Mouse (Mus musculus) stomach, postnatal 0 days (tissue): Measurements from ENCODE around the gene Il16. TPM values are rescaled to one million over a fixed set of nuclear protein-coding genes. Genes with fewer than 3 reads are reported as not detected.

ENCODE experiments used
- ATAC-seq: fragments of 200-750 bp; cut with Nextera tagmentation; 2 replicates; pipeline ENCODE4 v1.8.0; 2017; ENCODE audit not compliant: low FRiP score, low TSS enrichment
- DNase-seq: peaks from one replicate; pipeline ENCODE4 v3.0.0-alpha.2; 2016; ENCODE audit warnings: low spot score
- H3K27ac ChIP-seq: fragments of 300-500 bp; sonication (generic); replicated peaks from 2 replicates; pipeline ENCODE4 v1.5.1; 2014; ENCODE audit warnings: mild to moderate bottlenecking, control low read depth
- H3K27me3 ChIP-seq: fragments of 300-500 bp; sonication (generic); 2 replicates; pipeline ENCODE4 v1.6.1; 2014; ENCODE audit warnings: low read length; ENCODE audit not compliant: control insufficient read depth, insufficient read depth
- H3K36me3 ChIP-seq: fragments of 300-500 bp; sonication (generic); 2 replicates; pipeline ENCODE4 v1.6.1; 2014; ENCODE audit warnings: low read length, mixed read lengths; ENCODE audit not compliant: control insufficient read depth, insufficient read depth
- H3K4me1 ChIP-seq: fragments of 300-500 bp; sonication (generic); replicated peaks from 2 replicates; pipeline ENCODE4 v1.6.1; 2014; ENCODE audit warnings: antibody characterized with exemption; ENCODE audit not compliant: control insufficient read depth, insufficient read depth
- H3K4me2 ChIP-seq: fragments of 300-500 bp; sonication (generic); replicated peaks from 2 replicates; pipeline ENCODE4 v1.6.1; 2014; ENCODE audit warnings: low read depth, mild to moderate bottlenecking, control low read depth, moderate library complexity
- H3K4me3 ChIP-seq: fragments of 300-500 bp; sonication (generic); 2 replicates; pipeline ENCODE4 v1.5.1; 2014; ENCODE audit warnings: low read depth, low read length, control low read depth
- H3K9ac ChIP-seq: fragments of 300-500 bp; sonication (generic); 2 replicates; pipeline ENCODE4 v1.6.1; 2014; ENCODE audit warnings: mild to moderate bottlenecking, low read length, control low read depth, mixed read lengths
- H3K9me3 ChIP-seq: fragments of 300-500 bp; sonication (generic); 2 replicates; pipeline ENCODE4 v1.6.1; 2016; ENCODE audit warnings: low read length; ENCODE audit not compliant: control insufficient read depth
- CTCF ChIP-seq: IDR thresholded peaks from 2 replicates; pipeline ENCODE4 v1.5.1; 2016; ENCODE audit warnings: antibody characterized with exemption, low read depth, mild to moderate bottlenecking, moderate library complexity
- EP300 ChIP-seq: optimal IDR thresholded peaks from 2 replicates; pipeline ENCODE3; 2016; ENCODE audit warnings: antibody characterized with exemption
- WGBS: fragments of 180-500 bp; shearing (Covaris S2); extraction: QIAGEN DNeasy Blood & Tissue Kit; methylation state at CpG from one replicate; pipeline ENCODE4 v1.1.7; 2014; 5-methylcytosine and 5-hydroxymethylcytosine counted together
- polyA plus RNA-seq: library from polyadenylated mRNA; unstranded; fragments of >200 nt; fragmentation: Nextera tagmentation; extraction: Ambion mirVana; gene quantifications from 2 replicates; pipeline ENCODE4 v1.2.1, GENCODE M21; 2015

Il16 gene
- polyA plus RNA-seq, 1 experiment from 2014 or later = 2.8 TPM

DNA sequence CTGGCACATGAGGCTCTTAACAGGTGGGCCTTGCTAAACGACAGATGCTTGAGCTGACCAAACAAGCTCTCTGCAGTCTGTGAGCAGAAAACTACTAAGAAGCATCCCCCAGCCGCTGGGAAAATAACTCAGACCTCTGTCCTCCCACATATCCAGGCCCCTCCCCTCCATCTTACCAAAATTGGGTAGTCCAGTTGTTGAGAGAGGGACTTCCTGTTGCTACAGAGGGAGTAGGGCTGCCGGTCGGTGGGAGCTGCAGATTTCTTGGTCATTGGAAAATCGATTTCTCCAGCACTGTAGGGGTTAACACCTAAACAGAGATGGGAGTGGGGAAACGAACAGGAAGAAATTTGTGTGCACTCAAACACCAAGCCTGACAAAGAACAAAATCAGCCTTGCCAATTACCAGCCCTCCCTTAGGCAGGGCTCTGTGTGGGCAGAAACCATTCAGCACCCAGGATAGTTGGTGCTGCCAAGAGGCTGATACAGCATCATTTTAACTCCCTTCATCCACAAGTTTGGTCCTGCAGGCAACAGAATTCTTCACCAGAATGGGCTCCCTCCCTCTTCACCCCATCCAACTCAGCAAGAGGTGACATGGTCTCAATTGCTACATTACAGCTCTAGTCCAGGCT is 62.8 kb downstream of the Il16 start:
- Histone ChIP-seq H3K9ac (no peak overlapping the region), H3K27me3 (no peaks in the 10 kb centered on the region), H3K4me2 (no peak overlapping the region), H3K36me3 (no peaks in the 10 kb centered on the region), H3K9me3 (no peaks in the 10 kb centered on the region), H3K4me3 (no peak overlapping the region), H3K4me1 (no peaks in the 10 kb centered on the region), H3K27ac (no peak overlapping the region)
- DNase-seq (no peak), ATAC-seq (no peak)
- no peak for TF ChIP-seq CTCF
- TF ChIP-seq EP300 = no peak
- WGBS = 25% methylated on average over 6 of the region's 6 CpGs

DNA sequence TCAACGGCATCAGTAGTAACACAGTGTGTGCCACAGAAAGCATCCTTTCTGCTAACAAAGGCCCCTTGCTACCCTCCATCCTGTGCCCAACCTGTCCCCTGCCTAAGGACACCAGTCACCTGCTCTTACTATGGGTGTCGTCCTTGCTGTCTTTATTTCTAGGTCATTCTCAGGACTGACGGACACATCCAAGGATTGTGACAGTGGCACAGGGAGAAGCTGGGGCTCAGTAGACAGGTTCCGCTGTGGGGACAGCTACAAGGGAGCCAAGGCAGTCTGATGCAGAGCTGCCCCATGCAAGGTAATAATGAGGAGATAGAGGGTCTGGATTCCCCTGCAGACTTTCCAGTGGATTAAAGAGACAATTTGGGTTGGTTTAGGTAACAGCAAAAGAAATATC is 67.0 kb downstream of the Il16 start:
- no peak overlapping the region for H3K4me3 ChIP-seq
- H3K9me3 ChIP-seq = no peaks in the 10 kb centered on the region
- no peaks in the 10 kb centered on the region for H3K27me3 ChIP-seq
- DNase-seq (no peak), ATAC-seq (no peak)
- H3K36me3 ChIP-seq = no peaks in the 10 kb centered on the region
- no peak overlapping the region for H3K9ac ChIP-seq
- no peak for TF ChIP-seq EP300
- no peak for TF ChIP-seq CTCF
- H3K4me2 ChIP-seq = no peak overlapping the region
- 83% methylated on average over 4 of the region's 4 CpGs for WGBS
- no peak overlapping the region for H3K27ac ChIP-seq
- H3K4me1 ChIP-seq = no peaks in the 10 kb centered on the region

DNA sequence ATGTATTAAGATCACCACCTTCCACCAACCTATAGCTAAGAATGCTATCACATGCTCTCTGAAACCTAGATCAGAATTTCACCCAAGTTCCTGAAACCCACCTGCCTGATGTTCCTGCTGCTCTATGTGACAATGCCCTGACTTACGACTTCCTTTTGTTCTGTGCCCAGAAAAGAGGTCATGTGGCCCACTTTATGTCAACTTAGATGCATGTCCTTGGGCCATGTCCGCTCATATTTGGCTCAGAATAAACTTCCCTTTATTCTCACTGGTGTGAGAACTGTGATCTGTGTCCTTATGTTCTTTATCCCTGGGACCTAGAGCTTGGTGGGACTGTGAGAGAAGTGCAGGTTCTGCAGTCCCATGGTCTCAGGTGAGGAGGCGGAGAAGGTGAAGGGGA is 68.2 kb downstream of the Il16 start:
- no peak for ATAC-seq
- H3K27ac ChIP-seq = no peak overlapping the region
- H3K4me2 ChIP-seq = no peak overlapping the region
- H3K36me3 ChIP-seq = no peaks in the 10 kb centered on the region
- H3K9me3 ChIP-seq = no peaks in the 10 kb centered on the region
- no peak for TF ChIP-seq CTCF
- TF ChIP-seq EP300 = no peak
- no peak overlapping the region for H3K9ac ChIP-seq
- H3K4me1 ChIP-seq = no peaks in the 10 kb centered on the region
- no peak overlapping the region for H3K4me3 ChIP-seq
- 75% methylated on average over 3 of the region's 3 CpGs for WGBS
- no peaks in the 10 kb centered on the region for H3K27me3 ChIP-seq
- no peak for DNase-seq

DNA sequence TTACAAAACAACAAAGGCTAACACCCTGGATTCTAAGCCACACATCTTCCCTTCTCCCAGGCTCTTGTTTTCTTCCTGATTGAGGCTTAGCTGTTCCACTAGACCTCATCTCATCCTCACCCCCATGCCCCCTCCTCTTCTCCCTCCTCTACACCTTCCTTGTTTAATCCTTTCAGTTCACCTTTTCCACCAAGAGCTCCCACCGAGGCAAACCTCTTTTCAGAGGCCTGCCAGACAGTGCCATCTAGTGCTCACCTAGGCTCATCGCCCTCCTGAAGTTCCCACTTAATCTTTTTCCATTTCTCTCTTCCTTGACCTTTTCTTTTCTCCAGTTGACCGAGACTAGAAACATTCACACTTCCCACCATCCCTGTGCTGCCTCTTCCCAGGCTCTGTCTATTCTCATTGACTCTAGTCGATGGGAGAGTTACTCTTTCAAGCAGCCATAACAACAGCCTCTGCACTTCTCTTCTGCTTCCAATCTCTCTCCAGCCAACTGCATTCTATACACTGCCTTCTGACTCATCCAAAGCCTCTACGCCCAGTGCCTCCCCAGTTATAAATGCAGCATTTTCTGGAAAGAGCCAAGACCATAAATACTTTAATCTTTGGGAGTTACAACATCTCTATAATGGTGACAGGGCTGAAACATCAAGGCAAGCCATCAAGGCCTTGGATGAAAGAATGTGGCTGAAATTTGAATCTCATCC is 69.8 kb downstream of the Il16 start:
- Histone ChIP-seq H3K27ac (no peak overlapping the region), H3K36me3 (no peaks in the 10 kb centered on the region), H3K9ac (no peak overlapping the region), H3K27me3 (no peaks in the 10 kb centered on the region), H3K9me3 (no peaks in the 10 kb centered on the region), H3K4me3 (no peak overlapping the region), H3K4me1 (no peaks in the 10 kb centered on the region), H3K4me2 (no peak overlapping the region)
- peak; percentile 29 for DNase-seq
- WGBS = 24% methylated on average over 5 of the region's 5 CpGs
- no peak for ATAC-seq
- TF ChIP-seq CTCF (peak; percentile 80), EP300 (no peak)

DNA sequence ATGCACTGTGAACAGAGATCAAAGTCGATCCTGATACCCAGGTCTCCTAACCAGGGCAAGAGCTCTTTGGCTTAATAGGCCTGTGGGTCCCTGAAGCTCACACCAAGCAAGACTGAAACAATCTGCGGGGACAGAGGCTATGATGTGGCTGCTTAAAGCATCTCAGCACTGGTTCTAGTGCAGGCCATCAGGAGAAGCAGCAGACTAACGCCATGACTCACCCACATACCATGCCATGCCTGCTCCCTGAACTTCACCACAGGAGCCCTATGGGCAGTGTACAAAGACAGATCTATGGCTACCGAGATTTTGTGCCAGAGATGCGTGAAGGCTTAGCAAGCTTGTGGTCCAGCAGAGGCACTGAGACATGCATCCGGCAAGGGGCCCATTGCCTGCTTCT is 74.0 kb downstream of the Il16 start:
- ATAC-seq = no peak
- WGBS = 80% methylated on average over 6 of the region's 6 CpGs
- TF ChIP-seq CTCF (no peak), EP300 (no peak)

GRCm38 (mm10) chr7:83668724-83669123 is 76.8 kb downstream of the Il16 start:
- 0 out of 2 replicates have a peak, but pooled peaks have one; percentile 53 for ATAC-seq
- Histone ChIP-seq H3K9ac (no peak overlapping the region), H3K9me3 (no peaks in the 10 kb centered on the region)

More for the DNA sequence above, 74.0 kb downstream of the Il16 start:
- Histone ChIP-seq H3K4me1 (no peaks in the 10 kb centered on the region), H3K9me3 (no peaks in the 10 kb centered on the region), H3K36me3 (no peaks in the 10 kb centered on the region), H3K27me3 (no peaks in the 10 kb centered on the region), H3K4me2 (no peak overlapping the region), H3K9ac (no peak overlapping the region), H3K27ac (no peak overlapping the region), H3K4me3 (no peak overlapping the region)
- DNase-seq = no peak

More at GRCm38 (mm10) chr7:83668724-83669123, 76.8 kb downstream of the Il16 start:
- Histone ChIP-seq H3K27ac (no peak overlapping the region), H3K4me1 (no peaks in the 10 kb centered on the region), H3K4me2 (no peak overlapping the region), H3K4me3 (no peak overlapping the region), H3K36me3 (no peaks in the 10 kb centered on the region), H3K27me3 (no peaks in the 10 kb centered on the region)
- WGBS = 19% methylated on average over 1 of the region's 1 CpGs
- TF ChIP-seq EP300 = no peak
- peak; percentile 87 for TF ChIP-seq CTCF
- DNase-seq = peak; percentile 60
